Mouse (Mus musculus): ENCODE results near the gene Polr1e.
"Not testable (repeated sequence)": the region's sequence is repeated elsewhere in the genome, so short reads cannot be mapped to it uniquely, and the experiment has no call there.

Polr1e gene

DNA sequence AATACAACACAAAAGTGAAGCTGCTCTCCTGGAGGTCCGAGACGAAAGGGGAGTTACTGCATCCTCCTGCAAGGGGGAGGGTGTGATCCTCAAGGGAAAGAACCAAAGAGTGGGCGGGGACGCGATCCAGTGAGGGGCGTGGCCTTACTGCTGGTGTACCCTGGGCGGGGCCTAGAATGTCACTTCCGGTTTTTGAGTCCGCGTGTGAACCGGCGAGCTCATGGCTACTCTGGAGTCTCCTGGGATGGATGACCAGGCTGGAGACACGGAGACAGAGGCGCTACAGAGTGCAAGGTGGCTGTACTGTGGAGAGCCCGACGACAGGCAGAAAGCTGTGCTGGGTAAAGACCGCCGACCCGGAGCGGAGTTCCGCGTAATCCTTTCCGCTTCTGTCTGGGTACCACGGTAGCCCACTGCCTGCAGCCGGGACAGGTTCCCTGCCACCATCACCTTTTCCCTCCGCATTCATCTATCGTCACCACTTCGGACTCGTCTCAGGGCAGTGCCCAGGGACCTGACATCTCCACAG lies at the start of gene Polr1e:
TSS of gene Polr1e (plus strand) at position 132 of the 529 bp plus-strand sequence.
- peak; percentile 96 for DNase-seq (ENCODE audit: low read depth)

DNA sequence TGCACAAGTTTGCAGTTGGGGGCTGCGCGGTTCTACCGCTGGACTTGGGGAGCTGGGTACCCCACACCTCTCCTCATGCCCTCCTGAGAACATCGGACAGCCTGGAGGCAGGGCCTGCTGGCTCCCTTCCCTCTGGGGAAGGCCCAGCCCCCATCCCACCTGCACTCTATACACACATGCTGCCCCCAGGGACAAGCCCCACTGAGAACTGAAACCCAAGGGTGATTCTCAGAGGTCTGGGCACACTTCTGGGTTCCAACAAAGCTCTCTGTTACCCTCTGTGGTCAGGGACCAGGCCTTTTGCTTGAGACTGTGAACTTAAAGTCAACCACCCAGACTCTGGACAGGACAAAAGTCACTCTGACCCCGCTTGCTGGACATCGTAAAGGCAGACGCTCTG lies 48.3 kb upstream of the Polr1e start:
- no peak for DNase-seq (ENCODE audit: low read depth)

DNA sequence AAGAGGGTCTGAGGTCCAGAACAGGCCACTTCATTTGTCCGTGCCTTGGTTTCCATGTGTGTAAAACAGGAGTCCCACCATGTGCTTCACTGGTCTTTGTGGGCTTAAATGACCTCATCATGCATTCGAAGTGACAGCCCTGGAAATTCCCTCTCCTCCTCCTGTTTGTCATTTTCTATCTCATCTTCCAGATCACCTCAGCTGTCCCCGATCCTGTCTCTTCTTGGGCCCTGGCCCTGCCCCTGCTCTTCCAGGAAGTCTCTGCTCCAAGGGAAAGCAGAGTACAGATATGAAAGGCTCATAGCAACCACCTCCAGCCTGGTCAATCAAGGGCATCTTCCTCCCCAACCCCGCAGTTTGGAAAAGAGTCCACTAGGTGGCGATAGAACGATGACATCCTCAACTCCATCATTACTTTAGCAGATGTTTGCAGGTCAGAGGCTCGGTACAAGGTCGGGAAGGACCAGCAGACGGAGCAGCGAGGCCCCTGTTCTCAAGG lies 47.7 kb upstream of the Polr1e start:
- DNase-seq (ENCODE audit: low read depth), result peak; percentile 70

DNA sequence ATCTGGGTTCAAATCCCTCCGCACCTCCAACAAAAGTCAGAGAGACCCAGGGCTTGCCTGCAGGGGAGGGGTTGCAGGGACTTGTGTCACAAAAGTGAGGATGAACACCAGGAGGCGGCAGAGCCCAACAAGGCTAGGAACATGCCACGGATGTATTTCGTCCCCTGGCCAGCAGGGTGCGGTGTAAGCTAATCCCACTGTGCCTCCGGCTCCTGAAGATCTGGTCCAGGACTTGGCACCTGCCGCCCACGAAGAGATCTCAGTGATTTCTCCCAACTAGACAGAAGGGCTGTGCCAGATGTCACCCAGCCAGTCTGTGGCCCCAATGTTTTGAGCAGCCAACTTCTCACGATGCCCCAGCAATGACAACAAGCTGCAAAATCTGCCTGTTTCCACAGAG lies 44.9 kb upstream of the Polr1e start:
- DNase-seq (ENCODE audit: low read depth), result peak; percentile 90

DNA sequence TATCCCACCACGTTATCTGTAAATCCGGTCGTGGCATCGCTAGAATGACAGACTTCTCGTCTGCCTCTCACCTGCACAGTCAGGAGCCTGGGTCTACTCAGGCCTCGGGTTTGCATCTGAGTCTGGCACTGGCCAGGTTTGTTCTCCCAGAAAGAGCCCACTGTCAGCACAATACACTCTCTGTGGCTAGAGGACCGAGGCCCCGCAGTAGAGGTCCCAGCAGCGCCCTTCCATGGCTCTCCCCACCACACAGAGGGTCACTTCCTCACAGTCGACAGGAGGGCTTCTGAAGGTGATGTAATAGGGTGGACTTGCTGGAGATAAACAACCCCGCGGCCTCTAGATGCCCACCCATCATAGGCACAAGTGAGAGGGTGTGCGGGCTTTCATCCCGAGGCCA lies 44.5 kb upstream of the Polr1e start:
- DNase-seq (ENCODE audit: low read depth), result no peak

DNA sequence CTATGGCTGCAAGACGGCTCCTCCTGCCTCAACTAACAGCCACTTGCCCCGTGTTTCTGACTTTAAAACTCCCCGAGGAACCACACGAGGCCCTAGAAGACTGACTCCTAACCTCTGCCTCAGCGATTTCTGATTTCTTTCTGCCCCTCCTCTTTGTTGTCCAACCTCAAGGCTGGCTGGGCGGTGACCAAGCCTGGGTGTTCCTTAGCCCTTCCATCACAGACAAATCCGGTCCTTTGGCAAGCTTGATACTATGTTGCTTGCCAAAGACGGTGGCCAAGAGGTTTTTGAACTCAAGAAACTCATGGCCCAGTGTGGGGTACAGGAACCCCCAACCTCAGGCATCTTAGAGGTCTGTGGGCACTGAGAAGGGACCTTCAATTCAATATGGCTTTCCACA lies 44.1 kb upstream of the Polr1e start:
- DNase-seq (ENCODE audit: low read depth), result no peak

DNA sequence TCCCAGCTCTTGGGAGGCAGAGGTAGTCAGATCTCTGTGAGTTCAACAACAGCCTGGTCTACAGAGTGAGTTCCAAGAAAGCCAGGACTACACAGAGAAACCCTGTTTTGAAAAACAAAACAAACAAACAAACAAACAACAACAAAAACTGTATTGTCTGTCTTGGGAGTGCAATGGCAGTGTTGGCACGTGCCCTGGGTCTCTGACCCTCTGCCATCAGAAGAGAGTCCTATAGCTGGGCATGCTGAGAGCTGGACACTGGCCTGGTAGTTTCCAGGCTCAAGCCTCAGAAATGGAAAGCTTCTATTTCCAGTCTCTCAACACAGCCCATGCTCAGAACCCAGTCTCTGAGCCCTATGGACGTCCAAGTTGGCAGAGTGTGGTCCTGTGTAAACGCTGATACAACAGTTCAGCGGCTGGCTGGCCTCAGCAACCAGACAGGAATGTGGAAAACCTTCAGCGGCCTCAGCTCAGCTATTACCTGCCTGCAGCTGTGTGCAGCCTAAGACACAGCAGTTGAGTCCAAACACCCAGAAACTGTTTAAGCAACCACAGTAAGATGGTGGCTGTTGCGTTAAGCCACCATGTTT lies 42.3 kb upstream of the Polr1e start:
- DNase-seq (ENCODE audit: low read depth), result no peak

DNA sequence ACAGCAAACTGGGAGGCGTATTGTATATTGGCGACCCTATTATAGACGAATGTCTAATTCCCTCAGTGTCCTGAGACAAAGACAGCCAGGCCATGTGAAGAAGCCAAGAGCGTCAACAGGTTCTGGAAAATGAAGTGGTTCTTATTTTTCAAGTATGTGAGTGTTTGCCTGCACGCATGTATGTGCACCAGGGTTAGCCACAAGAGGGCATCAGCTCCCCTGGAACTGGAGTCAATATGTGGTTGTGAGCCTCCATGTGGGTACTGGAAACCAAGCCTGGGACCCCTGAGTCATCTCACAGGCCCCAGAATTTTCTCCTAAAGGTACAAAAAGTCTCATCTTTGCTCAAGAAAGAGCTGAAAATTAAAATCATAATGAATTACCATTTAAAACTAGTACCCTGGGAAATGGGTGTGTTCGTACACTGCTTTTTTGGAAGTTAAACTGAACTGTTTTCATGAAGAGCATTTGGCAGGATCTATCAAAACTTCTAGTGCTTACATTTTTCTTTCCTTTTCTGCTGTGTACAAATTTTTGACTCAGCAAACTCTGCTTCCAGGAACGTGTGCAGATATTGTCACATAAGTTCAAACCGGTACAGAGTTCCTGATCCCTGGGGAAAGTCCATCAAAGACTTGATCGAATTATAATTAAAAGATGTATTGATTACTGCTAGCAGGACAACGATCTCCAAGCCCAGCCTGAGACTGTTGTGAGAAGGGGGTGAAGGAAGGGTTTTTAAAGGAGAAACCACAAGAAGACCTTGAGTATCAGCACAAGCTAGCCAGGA lies 41.3 kb upstream of the Polr1e start:
- no peak for DNase-seq (ENCODE audit: low read depth)

DNA sequence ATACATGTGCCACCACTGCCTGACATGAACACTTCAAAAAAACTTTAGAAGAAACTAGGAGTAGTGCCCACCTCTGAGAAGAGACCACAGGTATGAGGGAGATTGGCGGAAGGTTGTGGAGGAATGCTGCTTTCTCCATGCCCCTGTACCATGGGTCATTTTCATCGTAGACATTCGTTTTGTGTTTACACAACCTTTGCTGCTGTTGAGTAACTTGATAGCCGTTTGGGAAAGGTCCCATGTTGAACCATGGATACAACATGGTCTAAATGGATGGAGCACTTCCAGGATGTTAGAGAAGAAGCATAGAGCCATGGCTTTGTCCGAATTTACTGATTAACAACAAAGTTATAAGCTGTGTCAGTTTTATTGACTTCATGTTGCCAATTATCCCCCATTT lies 40.2 kb upstream of the Polr1e start:
- no peak for DNase-seq (ENCODE audit: low read depth)

DNA sequence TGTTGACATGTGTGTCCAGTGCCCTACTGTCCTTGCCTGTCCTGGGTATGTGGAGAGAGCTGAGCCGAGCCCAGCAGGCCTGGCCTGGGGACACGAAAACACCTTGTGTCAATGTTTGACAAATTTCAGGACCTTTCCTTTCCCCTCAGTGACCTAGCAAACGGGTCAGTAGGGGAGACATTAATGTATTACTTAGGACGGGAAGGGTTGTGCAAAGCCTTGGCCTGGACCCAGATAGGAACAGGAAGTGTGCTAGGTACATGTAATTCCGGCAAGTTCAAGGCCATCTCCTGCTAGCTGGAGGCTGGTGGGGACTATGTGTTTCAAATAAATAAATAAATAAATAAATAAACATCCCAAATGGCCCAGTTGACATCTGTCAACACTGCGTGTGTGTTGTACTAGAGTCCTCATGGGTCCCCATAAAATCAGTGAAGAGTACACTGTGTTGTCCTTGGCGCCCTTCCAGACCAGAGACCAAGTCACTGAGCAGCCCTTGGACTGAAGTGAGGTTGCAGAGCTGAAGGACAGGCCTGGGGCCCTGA lies 38.5 kb upstream of the Polr1e start:
- DNase-seq (ENCODE audit: low read depth), result no peak

DNA sequence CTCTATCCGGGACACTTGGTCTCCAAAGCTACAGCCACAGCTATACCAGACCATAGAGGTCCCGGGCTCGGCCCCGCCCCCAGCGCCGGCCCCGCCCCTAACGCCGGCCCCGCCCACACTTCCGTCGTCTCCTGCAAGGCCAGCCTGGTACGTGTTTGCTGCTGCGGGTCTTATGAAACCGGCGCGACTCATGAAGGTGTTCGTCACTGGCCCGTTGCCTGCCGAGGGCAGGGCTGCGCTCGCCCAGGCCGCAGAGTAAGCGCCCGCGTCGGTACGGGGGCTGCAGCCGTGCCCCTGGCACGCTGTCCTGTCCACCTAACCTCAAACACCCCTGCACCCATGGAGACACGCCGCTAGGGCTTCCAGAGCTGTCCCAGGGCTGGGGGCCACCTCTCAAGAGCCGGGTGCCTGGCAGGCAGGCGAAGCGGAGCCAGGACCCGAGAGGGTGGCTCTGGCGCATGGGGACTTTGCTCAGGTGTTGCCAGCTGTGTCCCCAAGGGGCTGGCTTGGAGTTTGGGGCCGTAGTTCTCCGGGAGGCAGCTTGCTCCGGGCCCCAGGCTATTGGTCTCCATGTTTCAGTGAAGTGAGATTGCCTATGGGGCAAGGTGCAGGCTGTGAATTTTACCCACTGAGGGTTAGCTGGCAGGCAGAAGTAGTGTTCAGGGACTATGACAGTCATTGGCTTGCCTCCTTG lies 37.0 kb upstream of the Polr1e start, which contains the start of gene Grhpr:
TSS of gene Grhpr (plus strand) at position 116 of the 694 bp plus-strand sequence.
- DNase-seq (ENCODE audit: low read depth), result peak; percentile 89

DNA sequence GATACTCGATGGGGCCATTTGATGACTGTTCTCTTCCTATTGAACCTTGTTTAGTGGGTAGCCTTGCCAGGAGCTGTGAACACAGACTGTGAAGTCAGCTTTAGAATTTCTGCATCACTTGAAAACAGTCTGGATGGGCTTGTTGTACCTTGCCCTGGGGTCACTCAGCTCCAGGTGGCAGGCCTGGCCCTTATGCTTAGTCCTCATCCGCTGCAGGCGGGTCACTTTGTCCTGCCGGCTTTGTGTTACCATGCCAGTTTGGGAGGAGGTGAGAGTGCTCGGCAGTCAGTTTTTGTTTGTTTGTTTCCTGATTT lies 36.5 kb upstream of the Polr1e start:
- no peak for DNase-seq (ENCODE audit: low read depth)

DNA sequence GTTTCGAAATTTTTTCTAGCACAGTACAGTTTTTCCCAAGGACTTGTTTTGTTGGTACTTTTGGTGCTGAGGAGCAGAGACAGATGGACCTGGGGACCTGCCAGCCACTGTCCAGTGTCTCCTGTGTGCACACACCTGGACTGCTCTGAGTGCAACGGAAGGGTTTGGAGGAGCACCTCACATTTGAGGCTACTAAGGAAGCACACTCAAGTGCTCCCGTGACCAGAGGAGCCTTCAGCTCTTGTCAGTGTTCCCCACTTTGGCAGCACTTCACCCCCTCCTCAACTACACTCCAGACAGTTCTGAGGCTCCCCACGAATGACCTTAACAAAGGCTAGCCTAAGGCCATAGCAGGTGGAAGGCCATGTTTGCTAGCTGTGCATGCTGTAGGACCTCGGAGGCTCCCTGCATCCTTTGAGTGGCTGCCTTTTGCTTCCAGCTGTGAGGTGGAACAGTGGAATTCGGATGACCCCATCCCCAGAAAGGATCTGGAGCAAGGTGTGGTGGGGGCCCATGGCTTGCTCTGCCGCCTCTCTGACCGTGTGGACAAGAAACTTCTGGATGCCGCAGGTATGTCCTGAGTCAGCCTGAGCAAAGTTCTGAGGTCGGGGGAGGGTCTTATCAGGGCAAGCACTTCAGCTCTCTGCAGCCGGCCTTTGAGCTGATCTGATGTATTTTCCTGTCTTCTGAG lies 35.8 kb upstream of the Polr1e start:
- no peak for DNase-seq (ENCODE audit: low read depth)

DNA sequence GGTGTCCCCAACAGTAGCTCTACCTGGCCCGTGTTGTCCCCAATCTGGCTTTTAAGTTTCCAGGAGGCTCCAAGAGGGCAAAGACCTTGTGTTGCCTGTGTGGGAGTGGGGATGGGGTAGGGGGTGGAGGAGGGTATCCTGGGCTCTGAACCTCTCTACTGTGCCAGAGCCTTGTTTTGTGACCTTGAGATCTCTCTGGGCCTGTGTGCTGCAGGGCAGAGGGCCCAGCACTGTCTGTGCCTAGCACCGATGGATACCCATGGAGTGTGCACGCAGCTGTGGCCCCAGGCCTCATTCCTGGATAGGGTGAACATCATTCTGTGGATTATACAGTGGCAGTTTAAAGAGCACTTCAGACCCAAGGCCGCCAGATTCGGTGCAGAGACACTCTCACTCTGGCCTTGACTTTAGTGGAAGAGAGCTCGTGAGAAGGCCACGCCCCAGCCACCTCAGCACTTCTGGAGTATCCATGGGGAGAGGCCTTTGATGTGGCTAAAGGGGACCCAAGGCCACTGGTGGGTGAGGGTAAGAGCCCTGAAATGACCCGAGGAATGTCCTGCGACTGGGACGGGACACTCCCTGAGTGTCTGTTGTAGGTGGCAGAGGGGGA lies 35.1 kb upstream of the Polr1e start:
- no peak for DNase-seq (ENCODE audit: low read depth)

DNA sequence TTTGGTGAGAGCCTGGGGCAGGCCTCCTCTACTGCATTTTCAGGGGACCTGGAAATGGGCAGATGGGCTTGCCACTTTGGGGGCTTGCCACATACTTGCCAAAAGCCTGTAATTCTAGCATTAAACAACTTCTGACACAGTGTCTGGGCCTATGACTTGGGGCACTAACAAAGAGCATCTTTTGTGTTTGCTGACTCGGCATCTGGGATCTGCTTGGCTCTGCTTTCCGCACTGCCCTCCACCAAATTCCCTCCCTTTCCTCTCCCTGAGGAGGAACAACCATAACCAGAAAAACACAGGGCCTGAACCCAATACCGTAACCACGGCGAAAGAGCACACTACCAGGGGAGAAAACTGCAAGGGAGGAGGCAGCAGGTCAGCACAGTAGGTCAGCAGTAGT lies 27.8 kb upstream of the Polr1e start:
- DNase-seq (ENCODE audit: low read depth), result no peak

DNA sequence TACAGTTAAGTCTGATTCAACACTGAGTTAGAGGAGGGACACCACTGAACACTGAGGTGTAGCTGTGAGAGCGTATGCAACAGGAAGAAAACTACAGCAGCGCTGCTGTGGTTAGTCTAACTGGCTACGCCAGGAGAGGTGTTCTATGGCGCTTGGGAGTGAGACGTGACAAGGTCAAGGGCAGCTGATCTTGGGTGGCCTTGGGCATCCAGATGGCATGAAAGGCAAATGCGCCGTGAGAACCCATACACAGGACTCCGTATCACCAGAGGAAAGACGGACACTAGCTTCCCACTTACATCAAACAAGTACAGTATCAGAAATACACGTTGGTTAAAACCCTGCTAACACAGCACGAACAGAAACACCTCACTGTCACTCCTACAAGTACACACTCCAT lies 26.1 kb upstream of the Polr1e start:
- not testable (repeated sequence) for DNase-seq (ENCODE audit: low read depth)

DNA sequence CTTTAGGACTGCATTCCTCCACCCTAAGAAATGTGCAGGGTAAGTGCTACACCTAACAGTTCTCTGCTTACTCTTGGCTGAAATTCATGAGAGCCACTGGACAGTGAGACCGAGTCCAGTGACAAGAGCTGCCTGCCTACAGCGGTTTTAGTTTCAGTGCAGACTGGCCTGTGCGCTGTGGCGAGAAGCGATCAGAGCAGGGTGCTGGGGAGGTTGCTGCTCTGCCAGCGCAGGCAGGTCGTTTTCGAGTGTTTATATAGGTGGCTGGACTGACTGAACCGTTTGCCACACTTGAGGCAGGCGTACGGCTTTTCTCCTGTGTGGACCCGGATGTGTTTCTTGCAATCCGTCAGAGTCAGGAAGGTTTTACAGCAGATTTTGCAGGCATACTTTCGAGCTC lies 25.2 kb upstream of the Polr1e start:
- not testable (repeated sequence) for DNase-seq (ENCODE audit: low read depth)

DNA sequence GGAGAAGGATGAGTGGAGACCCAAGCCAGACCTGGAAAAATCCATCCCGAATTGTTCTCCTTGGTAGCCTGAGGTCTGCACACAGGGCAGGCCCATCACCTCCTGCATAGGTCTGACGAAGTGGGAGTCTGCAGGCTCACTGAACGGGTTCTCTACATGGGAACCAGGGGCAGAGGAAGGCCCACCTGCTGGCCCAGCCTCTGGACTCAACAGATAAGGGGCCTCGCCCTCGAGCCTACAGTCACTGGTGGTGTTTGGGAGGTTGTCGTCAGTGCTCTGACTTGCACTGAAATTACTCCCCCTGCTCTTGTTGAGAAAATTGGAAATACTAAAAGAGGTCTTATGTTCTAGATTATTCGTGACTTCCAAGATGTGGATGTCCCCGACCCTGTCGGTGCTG lies 24.5 kb upstream of the Polr1e start:
- no peak for DNase-seq (ENCODE audit: low read depth)

DNA sequence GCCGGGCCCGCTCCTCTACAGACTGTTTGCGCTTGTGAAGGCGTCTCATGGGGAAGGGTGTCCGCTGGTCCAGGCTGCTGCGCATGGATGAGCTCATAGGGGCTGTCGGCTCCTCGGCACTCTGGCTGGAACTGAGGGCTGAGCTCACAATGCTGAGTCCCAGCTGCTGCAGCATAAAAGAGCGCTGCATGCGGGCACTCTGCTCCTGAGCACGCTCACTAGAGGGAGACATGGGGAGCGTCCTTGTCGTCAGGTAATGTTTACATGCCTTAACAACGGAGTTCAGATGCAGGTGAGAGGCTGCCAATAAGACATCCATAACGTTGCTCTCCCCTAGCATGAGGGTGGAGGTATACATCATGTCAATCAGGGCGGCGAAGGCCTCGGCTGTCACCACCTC lies 23.6 kb upstream of the Polr1e start:
- no peak for DNase-seq (ENCODE audit: low read depth)

DNA sequence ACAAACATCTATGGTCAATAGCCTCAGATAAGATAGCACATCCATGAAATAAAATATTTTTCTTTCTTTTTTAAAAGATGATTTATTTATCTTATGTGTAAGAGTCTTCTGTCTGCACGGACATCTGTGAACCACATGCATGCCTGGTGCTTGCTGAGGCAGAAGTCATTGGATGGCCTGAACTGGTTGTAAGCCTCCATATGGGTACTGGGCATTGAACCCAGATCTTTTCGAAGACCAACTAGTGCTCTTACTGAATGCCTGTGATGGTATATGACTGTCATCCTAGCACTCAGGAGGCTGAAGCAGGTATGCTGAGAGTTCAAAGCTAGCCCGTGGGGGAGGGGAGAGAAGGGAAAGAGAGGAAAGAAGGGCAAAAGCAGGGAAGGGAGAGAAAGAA lies 20.3 kb upstream of the Polr1e start:
- DNase-seq (ENCODE audit: low read depth), result no peak

DNA sequence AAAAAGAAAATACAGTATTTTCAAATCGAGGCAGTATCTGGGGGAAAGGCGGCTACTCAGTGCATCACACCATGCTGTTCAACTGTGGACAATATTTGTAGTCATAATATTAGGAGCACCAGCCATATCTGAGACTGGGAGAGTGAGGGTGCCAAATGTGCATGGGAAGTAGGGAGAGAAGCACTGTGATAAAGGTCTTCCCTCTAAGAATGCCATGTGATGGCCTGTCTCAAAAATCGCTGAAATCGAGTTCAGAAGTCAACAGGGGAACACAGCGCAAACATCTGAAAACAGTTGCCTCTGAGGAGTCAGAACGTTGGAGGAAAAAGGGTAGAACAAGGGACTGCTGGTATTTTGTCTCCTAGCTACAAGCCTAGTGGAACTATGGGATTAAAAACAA lies 18.4 kb upstream of the Polr1e start:
- no peak for DNase-seq (ENCODE audit: low read depth)

DNA sequence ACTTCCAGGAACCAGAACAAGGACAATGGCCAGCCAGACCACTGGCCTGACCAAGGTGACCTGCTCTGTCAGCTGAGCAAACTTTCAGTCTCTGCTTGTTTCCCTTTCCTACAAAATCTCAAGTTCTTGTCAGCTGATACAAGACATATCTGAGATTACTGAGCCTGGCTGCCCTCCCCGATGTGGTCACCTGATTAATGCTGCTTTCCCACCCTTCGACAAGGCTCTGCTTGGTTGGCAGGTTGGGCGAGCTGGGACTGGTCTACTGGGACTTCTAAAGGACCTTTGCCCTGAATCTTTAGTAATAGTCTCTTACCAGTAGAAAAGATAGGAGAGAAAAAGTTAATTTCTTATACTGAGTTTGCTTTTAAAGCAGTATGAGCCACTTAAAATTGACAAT lies 12.9 kb upstream of the Polr1e start:
- no peak for DNase-seq (ENCODE audit: low read depth)

Data from NIH3T3 (cell line).